Mouse (Mus musculus): Measurements from ENCODE around the gene Zfp830. TPM values are rescaled to one million over a fixed set of nuclear protein-coding genes. Genes with fewer than 3 reads are reported as not detected.

Zfp830 gene
- 37.7 and 48.6 TPM in 2 replicates for total RNA-seq (2017)

DNA sequence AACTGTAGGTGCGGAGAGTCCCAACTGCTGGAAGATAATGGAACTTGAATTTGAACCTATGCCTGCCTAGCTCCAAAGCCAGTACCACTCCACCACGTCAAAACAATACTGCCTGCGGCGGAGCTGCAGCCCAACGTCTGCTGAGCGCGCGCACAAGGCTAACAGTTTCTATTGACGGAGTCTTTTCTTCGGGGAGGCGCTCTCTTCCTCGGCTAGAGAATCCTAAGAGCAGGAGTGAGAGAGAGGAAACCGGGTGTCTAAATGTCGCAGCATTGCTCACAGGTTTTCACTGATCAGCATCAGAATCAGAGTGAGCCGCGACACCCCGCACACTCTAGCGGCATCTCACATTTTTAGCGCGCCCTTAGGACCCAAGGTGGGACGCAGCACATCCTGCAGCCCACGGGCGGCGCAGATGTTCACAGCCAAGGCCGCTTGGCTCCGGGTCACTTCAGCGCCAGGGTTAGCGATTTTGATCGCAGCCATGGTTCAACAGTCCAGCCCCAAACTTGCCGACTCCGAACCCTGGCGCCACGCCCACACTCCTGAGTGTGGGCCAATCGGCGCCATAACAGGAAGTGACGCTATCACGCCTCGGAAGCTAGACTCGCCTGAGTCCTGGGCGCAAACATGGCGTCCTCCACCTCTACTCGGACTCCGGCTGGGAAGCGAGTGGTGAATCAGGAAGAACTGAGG lies at the start of gene Zfp830, which contains the start of gene Cct6b:
Gene Zfp830 (plus strand): TSS at position 604 of the 696 bp plus-strand sequence.
Gene Cct6b (minus strand): TSS at position 580 of the 696 bp plus-strand sequence.
- peak; percentile 98 for ATAC-seq (replicated peaks; ENCODE audit: low read depth, poor library complexity, severe bottlenecking)

DNA sequence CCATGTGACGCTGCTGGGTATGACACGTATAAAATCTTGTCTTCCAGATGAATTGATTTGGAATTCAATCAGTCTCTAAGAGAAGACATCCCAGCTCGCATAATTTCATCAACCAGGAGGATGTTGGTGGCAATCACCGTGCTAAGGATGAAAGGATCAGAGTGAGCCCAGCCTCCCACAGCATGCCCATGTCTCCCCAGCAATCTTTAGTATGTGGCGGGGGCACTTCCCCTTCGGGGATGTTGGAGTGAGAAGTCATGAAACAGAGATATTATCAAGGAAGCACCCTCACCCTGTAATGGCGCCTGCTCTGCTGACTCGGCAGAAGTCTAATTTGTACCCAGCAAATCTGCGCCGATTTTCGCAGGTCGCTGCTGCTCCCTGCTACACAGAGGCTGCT lies 44.9 kb upstream of the Zfp830 start:
- peak; percentile 69 for ATAC-seq (replicated peaks; ENCODE audit: low read depth, poor library complexity, severe bottlenecking)

- ATAC-seq (replicated peaks; ENCODE audit: low read depth, poor library complexity, severe bottlenecking), result no peak
These were observed 37.3 kb upstream of the Zfp830 start for GRCm38 (mm10) chr11:82726862-82727261.

DNA sequence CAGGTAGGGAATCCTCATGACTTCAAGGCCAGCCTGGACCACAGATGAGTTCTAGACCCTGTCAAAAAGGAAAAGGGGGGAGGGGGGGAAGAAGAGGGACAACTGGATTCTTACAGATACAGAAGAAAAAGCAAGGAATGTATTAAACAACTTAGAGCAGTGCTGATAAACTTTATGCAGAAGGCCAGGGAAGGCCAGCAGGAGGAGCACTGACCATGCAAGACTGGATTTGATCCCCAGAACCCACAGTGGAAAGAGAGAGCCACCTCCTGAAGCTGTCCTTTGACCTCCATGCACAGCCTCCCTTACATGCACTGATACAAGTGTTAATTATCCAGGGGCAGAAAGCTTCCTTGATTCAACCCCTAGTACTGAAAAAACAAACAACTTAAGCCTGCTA lies 29.9 kb upstream of the Zfp830 start:
- ATAC-seq (replicated peaks; ENCODE audit: low read depth, poor library complexity, severe bottlenecking), result 0 out of 2 replicates have a peak, but pooled peaks have one; percentile 18

GRCm38 (mm10) chr11:82739006-82739405 lies 25.1 kb upstream of the Zfp830 start:
- ATAC-seq (replicated peaks; ENCODE audit: low read depth, poor library complexity, severe bottlenecking), result no peak

DNA sequence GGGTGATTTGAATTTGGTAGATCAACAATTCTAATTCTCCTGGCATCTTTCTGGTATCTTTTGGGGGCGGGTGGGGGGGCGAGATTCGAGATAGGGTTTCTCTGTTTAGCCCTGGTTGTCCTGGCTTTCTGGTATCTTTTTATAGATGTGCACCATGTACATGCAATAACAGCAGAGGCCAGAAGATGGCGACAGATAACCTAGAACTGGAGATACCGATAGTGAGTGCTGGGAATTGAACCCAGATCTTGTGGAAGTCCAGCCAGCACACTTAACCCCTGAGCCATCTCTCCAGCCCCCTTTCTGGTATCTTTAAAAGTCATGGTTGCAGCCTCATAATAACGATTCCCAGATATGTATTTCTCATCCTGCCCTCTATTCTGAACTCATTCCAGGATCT lies 18.0 kb upstream of the Zfp830 start:
- peak; percentile 64 for ATAC-seq (replicated peaks; ENCODE audit: low read depth, poor library complexity, severe bottlenecking)

GRCm38 (mm10) chr11:82746857-82747366 lies 17.2 kb upstream of the Zfp830 start:
- peak; percentile 94 for ATAC-seq (replicated peaks; ENCODE audit: low read depth, poor library complexity, severe bottlenecking)

- ATAC-seq (replicated peaks; ENCODE audit: low read depth, poor library complexity, severe bottlenecking), result no peak
These were observed 11.6 kb upstream of the Zfp830 start for GRCm38 (mm10) chr11:82752349-82753115.

DNA sequence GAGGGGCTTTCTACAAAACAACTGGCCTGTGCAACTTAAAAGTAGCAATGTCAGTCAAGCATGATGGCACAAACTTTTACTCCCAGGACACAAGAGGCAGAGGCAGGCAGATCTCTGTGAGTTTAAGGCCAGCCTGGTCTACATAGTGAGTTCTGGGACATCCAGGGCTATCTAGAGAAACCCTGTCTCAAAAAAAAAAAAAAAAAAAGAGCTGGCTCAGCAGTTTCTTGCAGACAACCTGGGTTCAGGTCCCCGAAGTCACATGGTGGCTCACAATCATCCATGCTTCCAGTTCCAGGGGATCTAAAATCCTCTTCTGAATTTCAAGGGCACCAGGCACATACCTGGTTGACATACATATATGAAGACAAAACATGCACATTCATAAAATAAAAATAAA lies 8.2 kb upstream of the Zfp830 start:
- ATAC-seq (replicated peaks; ENCODE audit: low read depth, poor library complexity, severe bottlenecking), result no peak

DNA sequence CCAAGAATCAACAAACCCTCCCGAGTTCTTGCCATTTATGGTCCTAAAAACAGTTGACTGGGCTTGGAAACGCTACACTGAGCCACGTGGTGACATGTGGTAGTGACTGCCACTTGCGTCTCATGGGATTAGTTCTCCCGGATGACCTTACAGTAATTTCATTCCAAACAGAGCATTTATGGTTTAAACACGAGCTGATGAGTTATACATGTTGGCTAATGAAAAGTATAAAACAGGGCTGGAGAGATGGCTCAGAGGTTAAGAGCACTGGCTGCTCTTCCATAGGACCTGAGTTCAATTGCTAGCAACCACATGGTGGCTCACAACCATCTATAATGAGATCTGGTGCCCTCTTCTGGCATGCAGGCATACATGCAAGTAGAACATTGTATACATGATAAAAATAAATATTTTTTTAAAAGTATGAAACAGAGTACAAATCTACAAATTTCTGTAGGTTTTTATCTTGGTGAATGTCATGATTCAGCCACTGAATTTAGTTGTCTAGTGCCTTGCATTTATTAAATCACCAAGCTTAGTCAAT lies 1.8 kb upstream of the Zfp830 start:
- ATAC-seq (replicated peaks; ENCODE audit: low read depth, poor library complexity, severe bottlenecking), result no peak

DNA sequence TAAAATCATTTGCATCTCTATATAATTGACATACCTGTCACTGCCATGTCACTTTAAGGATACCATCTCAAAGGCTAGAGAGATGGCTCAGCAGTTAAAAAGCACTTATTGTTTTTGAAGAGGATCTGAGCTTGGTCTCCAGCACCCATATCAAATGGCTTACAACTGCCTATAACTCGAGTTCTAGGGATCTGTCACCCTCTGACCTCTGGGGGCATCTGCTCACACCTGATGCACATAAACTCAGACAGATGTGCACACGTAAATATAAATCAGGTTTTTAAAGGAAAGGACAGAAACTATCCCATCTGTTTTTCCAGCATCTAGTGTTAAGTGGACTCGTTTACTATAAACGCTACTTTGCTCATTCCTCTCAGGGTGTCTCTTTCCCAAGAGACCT lies 884 bp upstream of the Zfp830 start:
- ATAC-seq (replicated peaks; ENCODE audit: low read depth, poor library complexity, severe bottlenecking), result no peak

GRCm38 (mm10) chr11:82764438-82764924 lies 336 bp downstream of the Zfp830 start:
- ATAC-seq (replicated peaks; ENCODE audit: low read depth, poor library complexity, severe bottlenecking), result peak; percentile 31

DNA sequence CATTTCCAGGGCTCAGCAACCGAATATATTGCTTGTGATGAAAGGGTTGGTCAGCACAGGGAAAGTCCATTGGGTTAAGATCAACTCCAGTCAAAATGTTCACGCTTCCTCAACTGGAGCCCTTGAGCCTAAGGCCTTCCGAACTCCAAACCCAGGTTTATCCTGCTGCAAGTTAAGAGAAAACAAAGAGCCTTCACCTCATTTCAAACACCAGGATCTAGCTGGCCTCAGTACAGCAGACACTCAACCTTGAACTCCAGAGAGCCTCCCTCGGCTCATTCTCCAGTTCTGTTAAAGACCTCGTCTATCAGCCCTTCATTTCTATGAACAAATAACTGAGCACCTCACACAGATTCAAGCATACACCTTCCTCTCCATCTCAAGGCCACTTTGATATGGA lies 16.0 kb downstream of the Zfp830 start:
- no peak for ATAC-seq (replicated peaks; ENCODE audit: low read depth, poor library complexity, severe bottlenecking)

- peak; percentile 93 for ATAC-seq (replicated peaks; ENCODE audit: low read depth, poor library complexity, severe bottlenecking)
These were observed 17.1 kb downstream of the Zfp830 start, which contains the start of gene Lig3 for GRCm38 (mm10) chr11:82780983-82781903. Gene Lig3, plus strand, starts transcription at chr11:82781108.

DNA sequence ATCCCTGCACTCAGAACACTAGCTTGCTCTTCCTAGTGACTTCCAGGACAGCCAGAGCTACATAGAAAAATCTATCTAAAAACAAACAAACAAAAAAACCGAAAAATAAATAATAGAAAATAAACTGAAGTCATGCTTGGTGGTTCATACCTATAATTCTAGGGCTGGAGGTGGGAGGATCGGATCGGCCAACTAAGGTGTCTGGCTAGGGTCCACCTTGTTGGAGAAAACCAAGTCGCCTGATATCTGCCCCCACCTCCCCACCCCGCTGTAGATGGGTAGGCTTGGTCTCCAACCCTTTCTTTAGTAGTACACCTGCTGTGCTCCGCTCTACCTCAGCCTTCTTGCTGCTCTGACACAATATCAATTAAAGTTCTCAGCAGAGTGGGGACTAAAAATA lies 18.1 kb downstream of the Zfp830 start:
- no peak for ATAC-seq (replicated peaks; ENCODE audit: low read depth, poor library complexity, severe bottlenecking)

DNA sequence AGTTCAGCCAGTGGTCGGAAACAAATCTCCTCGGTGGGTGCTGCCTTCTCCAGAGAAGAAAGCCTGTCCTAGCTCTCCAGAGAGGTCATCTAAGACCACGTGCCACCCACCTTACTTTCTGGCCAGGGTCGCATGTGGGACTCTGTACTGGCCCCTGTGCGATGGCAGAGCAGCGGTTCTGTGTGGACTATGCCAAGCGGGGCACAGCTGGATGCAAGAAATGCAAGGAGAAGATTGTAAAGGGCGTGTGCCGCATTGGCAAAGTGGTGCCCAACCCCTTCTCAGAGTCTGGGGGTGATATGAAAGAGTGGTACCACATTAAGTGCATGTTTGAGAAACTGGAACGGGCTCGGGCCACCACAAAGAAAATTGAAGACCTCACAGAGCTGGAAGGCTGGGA lies 19.3 kb downstream of the Zfp830 start:
- no peak for ATAC-seq (replicated peaks; ENCODE audit: low read depth, poor library complexity, severe bottlenecking)

- ATAC-seq (replicated peaks; ENCODE audit: low read depth, poor library complexity, severe bottlenecking), result no peak
These were observed 42.5 kb downstream of the Zfp830 start for GRCm38 (mm10) chr11:82806656-82807055.

DNA sequence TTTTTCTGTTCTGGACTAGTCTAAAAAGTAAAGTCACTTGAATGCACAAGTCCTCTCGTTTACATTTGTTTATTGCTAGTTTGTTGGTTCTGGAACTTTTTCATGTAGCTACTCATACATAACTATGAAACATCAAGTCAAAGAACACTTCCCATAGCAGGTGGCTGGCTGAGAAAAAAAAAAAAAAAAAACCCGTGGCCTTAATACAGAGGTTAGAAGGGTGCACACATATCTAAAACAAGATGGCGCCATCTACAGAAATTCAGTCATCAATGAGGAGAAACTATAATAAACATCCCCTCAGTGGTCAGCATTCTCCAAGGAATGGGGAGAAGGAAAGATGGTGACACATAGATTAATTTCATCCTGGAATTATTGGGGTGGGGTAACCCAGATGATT lies 43.2 kb downstream of the Zfp830 start:
- no peak for ATAC-seq (replicated peaks; ENCODE audit: low read depth, poor library complexity, severe bottlenecking)

DNA sequence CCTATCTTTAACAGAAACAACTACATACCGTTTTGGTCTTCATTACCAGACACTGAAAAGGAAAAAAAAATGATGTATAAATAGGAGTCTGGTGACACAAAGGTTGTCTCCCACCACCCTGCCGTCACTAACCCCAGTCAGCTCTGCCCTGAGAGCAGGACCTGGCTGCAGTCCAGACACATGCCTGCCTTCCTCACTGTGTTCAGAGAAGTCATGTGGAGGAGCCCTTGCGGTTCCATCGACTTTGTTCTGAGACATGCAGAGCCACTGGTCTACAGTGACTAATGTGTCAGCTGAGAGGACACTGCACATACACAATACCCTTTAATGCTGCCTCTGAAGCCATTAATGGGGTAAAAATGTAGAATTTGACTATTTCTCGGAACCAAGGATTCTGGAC lies 44.3 kb downstream of the Zfp830 start:
- no peak for ATAC-seq (replicated peaks; ENCODE audit: low read depth, poor library complexity, severe bottlenecking)
